Mouse (Mus musculus) activated CD4-positive, CD25-positive, alpha-beta regulatory T cell, adult 4 months (primary cell): ENCODE measurements around the gene Extl1. TPM values are rescaled to one million over a fixed set of nuclear protein-coding genes. Genes with fewer than 3 reads are reported as not detected.
"Not testable (repeated sequence)": the region's sequence is repeated elsewhere in the genome, so short reads cannot be mapped to it uniquely, and the experiment has no call there.

ENCODE experiments used
- ATAC-seq: one replicate; pipeline ENCODE4 v1.8.0; 2017
- polyA plus RNA-seq, 2 experiments: library from polyadenylated mRNA; unstranded; fragments of 100-300 nt; shearing (Covaris generic); gene quantifications; one replicate each; pipeline ENCODE4 v1.2.1; 2017

Gene Extl1
- 1 to 10 TPM in 1 of 2 experiments, under 1 TPM in 1; 0.16 to 1.4 TPM for polyA plus RNA-seq

- ATAC-seq, result not testable (repeated sequence)
These were observed at the start of gene Extl1 for GRCm38 (mm10) chr4:134383750-134384149. Gene Extl1 (minus strand): TSS chr4:134383850.

DNA sequence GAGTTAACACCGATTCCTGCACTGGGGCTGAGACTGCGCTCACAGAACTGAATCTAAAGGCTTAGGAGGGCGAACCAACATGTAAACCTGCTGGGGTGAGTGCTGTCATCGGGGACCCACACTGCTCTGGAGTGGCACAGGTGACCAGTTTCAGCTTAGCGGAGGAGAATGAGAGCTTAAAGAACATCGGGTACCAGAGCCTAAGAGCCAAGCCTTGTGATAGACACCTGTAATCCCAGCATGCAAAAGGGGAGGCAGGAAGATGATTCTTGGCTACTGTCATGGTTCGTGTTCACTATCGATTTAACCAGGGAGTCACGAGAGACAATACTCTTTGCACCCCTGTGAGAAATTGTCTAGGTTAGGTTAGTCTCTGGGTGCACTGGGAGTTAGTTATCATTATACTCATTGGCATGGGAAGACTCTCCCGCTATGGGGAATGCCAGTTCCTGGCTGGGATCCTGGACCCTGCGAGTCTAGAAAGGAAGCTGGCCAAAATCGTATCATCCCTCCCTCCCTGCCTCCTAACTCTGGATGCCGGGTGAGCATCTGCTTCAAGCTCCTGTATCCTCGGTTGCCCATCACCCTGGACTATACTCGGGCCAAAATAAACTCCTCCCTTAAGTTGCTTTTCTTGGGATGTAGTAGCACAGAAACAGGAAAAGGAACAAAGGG lies 49.2 kb upstream of the Extl1 start:
- ATAC-seq, result no peak

- no peak for ATAC-seq
These were observed 46.8 kb upstream of the Extl1 start for GRCm38 (mm10) chr4:134430381-134431004.

- no peak for ATAC-seq
These were observed 41.4 kb upstream of the Extl1 start for GRCm38 (mm10) chr4:134425088-134425487.

DNA sequence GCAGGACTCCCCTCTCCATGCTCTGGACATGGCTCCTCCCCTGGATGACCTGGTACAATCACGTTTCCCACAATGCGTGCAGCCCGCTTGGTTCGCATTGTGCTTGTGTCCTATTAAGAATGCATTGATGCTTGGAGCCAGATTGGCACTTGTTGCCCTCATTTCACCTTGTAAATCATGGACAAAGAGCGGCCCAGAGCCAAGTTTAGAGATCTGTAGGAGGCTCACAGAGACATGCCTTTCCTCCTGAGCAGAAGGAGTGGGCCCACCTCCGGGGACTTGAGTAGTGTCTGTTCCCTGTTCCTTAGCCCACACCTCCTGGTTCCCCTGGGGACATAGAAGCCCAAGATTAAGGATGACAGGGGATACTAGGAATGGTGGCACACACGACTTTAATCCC lies 40.3 kb upstream of the Extl1 start:
- ATAC-seq, result no peak

DNA sequence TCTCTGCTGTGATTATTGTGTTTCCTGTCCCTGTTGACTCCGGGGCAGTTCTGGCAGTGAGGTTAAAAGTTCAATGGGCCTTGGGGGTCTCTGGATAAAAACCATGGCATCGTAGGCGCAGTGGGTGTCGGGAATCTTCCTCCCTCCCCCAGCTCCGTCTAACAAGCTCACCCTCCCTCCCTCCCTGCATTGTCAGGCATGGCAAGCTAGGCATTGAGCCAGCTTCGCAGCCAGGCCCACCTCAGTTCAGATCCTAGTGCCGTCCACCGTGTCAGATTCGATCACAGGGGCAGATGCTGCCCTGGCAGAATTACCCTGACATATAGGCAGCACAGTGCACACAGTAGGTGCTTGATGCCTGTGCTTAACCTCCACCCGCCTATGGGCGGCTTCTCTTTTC lies 38.3 kb upstream of the Extl1 start:
- no peak for ATAC-seq

GRCm38 (mm10) chr4:134417111-134417510 lies 33.5 kb upstream of the Extl1 start:
- no peak for ATAC-seq

DNA sequence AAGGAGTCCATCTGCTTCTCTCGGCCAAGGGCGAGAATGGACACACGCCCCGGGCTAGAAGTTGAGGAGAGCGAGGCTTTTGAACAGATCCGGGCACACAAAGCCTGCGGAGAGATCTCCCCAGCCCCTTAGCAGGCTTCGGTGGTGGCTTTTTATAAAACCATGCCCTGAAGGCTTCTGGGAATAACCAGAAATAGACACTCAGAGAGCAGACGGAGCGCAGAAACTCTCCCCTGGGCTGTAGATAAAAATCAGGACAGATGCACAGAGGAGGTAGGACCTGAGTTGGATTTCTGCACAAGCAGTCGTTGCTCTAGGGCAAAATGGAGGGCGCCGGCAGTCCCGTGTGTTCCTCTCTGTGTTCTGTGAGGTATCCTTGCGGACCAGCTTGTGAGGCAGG lies 33.0 kb upstream of the Extl1 start:
- no peak for ATAC-seq

DNA sequence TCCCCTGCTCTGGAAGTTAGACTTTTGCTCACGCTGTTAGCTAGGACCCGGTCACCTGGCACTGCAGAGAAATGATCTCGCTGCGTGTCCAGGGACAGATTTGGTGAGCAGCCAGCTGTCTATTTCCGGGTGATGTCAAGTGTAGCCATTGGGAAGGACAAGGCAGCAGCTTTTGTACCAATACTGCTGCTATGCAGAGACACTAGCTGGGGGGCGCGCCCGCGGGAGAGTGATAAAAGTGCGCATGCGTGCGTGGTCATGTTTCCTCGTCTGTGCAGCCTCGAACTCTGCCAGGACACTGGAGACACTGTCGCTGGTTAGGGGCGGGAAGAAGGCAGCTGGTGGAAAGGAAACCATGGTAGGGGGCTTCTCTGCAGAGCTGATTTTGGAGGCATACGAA lies 32.5 kb upstream of the Extl1 start:
- ATAC-seq, result no peak

DNA sequence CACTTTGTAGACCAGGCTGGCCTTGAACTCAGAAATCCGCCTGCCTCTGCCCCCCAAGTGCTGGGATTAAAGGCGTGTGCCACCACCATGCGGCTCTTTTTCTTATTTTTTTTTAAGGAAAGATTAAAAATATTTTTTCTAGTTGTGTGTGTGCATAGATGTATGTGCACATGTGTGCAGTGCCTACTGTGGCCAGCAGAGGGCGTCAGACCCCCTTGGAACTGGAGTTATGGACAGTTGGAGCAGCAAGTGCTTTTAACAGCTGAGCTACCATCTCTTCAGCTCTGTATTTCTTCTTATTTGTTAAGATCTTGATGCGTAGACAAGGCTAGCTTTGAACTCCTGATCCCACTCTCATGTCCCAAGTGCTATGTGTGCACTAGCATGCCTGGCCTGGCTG lies 25.6 kb upstream of the Extl1 start:
- no peak for ATAC-seq

- ATAC-seq, result no peak
These were observed 20.1 kb upstream of the Extl1 start for GRCm38 (mm10) chr4:134403721-134404120.

- ATAC-seq, result no peak
These were observed 19.1 kb upstream of the Extl1 start for GRCm38 (mm10) chr4:134402571-134403262.

- no peak for ATAC-seq
These were observed 18.4 kb upstream of the Extl1 start for GRCm38 (mm10) chr4:134401856-134402570.

DNA sequence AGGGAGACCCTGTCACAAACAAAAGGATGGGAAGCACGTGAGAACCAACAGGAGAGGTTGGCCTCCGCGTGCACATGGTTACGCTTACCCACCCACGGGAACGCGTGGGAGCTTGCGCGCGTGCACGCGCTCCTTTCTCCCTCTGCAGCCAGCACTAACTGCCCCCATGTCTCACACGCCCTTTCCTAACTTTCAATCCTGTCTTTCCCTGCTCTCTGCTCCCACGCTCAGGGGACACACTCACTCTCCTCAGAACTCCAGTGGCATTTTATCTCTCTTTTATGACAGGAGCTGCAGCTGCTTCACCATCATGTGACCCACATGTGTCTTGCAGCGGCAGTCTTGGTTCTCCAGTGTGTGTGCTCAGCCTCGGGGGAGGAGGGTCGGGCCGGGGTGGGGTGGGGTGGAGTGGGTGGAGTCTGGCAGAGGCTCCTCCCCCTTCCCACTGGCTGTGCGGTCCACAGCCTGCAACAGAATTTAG lies 17.6 kb upstream of the Extl1 start:
- ATAC-seq, result no peak

DNA sequence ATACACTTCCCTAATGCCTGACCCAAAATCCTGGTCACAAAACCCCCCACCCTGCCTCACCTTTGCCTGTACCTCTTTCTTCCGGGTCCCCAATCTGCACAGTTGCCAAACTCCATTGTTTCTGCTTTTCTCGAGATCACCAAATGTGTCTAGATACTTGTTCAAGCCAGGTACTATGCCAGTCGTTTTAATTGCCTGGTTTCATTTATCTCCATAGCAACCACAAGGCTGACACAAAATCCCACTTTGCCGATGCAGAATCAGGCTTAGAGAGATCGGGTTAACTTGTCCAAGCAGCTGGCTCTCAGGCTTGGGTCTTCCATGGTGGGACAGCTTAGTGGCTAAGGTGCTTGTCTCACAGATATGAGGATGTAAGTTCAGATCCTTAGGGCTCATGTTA lies 16.6 kb upstream of the Extl1 start:
- no peak for ATAC-seq

GRCm38 (mm10) chr4:134397732-134398131 lies 14.1 kb upstream of the Extl1 start:
- ATAC-seq, result no peak

GRCm38 (mm10) chr4:134397121-134397520 lies 13.5 kb upstream of the Extl1 start:
- no peak for ATAC-seq

DNA sequence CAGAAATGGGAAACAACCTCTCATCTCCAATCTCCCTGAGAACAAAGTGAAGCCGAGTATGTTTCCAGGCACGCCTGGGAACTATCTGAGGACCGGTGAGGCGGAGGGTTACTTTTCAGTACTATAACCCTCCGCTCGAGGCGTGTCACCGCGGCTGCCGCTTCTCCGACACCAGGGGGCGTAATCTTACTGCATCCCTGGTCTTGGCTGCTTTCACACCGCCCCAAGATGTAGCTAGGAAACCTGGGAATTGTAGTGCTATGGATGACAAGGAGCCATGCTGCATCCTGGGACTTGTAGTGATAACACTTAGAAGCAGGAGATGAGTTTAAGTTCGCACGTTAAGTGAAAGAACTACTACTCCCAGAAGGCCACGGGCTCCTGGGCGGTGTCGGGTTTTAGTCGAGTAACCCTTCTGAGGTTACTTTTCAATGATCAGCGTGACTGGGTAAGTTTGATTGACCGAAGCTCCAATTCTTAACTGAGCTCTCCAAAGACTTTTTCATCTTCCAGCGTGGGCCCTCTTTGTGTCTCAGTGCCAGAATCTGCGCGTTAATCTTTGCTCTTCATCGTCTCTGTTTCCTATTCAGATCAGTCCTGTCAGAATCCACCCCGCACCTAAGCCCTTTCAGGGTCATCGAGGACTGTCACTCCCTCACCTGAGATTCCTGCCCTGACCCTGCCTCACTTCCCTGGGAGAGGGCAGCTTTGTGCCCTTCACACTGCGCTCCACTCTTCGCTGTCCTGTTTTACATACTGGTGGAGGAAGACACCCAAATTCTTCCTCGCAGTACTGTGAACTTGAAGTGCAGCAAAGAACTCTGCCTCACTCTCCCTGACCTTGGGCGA lies 12.6 kb upstream of the Extl1 start, which contains the start of gene Pafah2:
Gene Pafah2, plus strand, starts transcription at position 344 of the 849 bp plus-strand sequence.
- peak; percentile 100 for ATAC-seq

DNA sequence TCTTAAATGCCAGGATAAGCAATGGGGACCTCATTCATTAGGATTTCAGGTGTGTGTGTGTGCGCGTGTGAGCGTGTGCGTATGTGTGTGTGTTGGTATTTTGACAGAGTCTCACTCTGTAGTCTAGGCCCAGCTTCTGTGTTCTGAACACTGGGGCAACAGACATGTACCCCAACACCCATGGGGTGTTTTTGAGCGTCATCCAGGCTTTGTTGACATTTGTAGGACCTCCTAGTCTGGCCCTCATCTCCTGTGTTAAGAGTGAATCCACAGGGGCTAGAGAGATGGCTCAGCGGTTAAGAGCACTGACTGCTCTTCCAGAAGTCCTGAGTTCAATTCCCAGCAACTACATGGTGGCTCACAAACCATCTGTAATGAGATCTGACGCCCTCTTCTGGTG lies 11.5 kb upstream of the Extl1 start:
- no peak for ATAC-seq

DNA sequence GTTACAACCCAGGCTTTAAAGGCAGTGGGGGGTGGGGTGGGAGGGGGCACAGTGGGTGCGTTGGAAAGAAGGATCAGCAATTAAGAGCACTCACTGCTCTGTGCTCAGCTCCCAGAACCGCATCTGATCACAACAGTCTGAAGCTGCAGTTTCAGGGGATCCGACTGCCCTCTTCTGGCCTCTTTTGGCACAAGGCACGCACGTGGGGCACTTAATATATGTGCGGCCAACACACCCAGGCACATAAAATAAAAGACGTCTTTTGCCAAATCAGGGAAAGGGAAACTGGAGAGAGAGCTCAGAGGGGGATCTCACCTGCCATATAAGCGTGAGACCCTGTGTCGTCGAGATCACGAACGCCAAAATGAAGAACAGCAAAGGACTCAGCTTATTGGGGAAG lies 9.4 kb upstream of the Extl1 start:
- ATAC-seq, result no peak

GRCm38 (mm10) chr4:134392595-134392994 lies 8.9 kb upstream of the Extl1 start:
- ATAC-seq, result no peak

DNA sequence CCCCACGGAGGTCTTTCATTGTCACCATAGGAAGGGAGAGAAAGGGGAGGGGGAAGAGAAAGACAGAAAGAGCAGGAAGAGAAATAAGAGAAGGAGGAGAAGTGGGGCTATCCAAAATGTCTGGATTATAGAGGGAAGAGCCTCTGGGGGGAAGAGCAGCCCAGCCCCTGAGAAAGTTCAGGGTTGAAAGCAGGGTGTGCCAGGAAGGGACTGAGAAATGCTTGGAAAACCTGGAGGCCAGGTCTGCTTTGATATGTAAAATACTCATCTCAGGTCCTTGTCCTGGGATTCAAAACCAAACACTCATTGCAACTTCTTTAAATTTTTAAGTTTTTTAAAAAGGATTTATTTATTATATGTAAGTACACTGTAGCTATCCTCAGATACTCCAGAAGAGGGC lies 8.0 kb upstream of the Extl1 start:
- no peak for ATAC-seq
